Mouse (Mus musculus) liver, embryonic 12.5 days (tissue): Measurements from ENCODE around the gene Mprip. TPM values are rescaled to one million over a fixed set of nuclear protein-coding genes. Genes with fewer than 3 reads are reported as not detected.

Experiments
- ATAC-seq: fragments of 200-750 bp; cut with Nextera tagmentation; 2 replicates; pipeline ENCODE4 v1.8.0; 2017; ENCODE audit warnings: moderate number of reproducible peaks, mild to moderate bottlenecking, moderate library complexity
- H3K27ac ChIP-seq: fragments of 300-500 bp; sonication (generic); 2 replicates; pipeline ENCODE4 v1.5.1; 2016; ENCODE audit warnings: mild to moderate bottlenecking
- H3K27me3 ChIP-seq: fragments of 300-500 bp; sonication (generic); replicated peaks from 2 replicates; pipeline ENCODE4 v1.6.1; 2016; ENCODE audit warnings: mild to moderate bottlenecking, moderate library complexity
- H3K36me3 ChIP-seq: fragments of 300-500 bp; sonication (generic); 2 replicates; pipeline ENCODE4 v1.6.1; 2016; ENCODE audit warnings: mild to moderate bottlenecking, moderate library complexity
- H3K4me1 ChIP-seq: fragments of 300-500 bp; sonication (generic); 2 replicates; pipeline ENCODE4 v1.6.1; 2016
- H3K4me2 ChIP-seq: fragments of 300-500 bp; sonication (generic); 2 replicates; pipeline ENCODE4 v1.6.1; 2016; ENCODE audit warnings: mild to moderate bottlenecking, moderate library complexity
- H3K4me3 ChIP-seq: fragments of 300-500 bp; sonication (generic); 2 replicates; pipeline ENCODE4 v1.5.1; 2016; ENCODE audit warnings: mild to moderate bottlenecking, moderate library complexity
- H3K9ac ChIP-seq: fragments of 300-500 bp; sonication (generic); 2 replicates; pipeline ENCODE4 v1.6.1; 2016; ENCODE audit warnings: mild to moderate bottlenecking, moderate library complexity
- H3K9me3 ChIP-seq: fragments of 300-500 bp; sonication (generic); replicated peaks from 2 replicates; pipeline ENCODE4 v1.6.1; 2016; ENCODE audit warnings: mild to moderate bottlenecking, moderate library complexity
- WGBS: fragments of 180-500 bp; shearing (Covaris S2); methylation state at CpG from one replicate; pipeline ENCODE4 v1.1.7; 2016; ENCODE audit not compliant: insufficient replicate concordance; 5-methylcytosine and 5-hydroxymethylcytosine counted together
- polyA plus RNA-seq: library from polyadenylated mRNA; unstranded; fragments of >200 nt; fragmentation: Nextera tagmentation; extraction: Ambion mirVana; gene quantifications from 2 replicates; pipeline ENCODE4 v1.2.1, GENCODE M21; 2016

Mprip gene
- polyA plus RNA-seq, 1 experiment from 2014 or later: 36.4 TPM

GRCm38 (mm10) chr11:59745851-59746250 lies 84.7 kb downstream of the Mprip start:
- Histone ChIP-seq H3K4me2 (no peak overlapping the region), H3K27ac (no peak overlapping the region), H3K27me3 (no peaks in the 10 kb centered on the region), H3K9me3 (no peaks in the 10 kb centered on the region), H3K4me1 (no peaks in the 10 kb centered on the region), H3K36me3 (peaks cover 72% of the 10 kb centered on the region), H3K4me3 (no peak overlapping the region), H3K9ac (no peak overlapping the region)
- ATAC-seq: no peak
- 85% methylated on average over 5 of the region's 5 CpGs for WGBS

- H3K27me3 ChIP-seq: no peaks in the 10 kb centered on the region
- H3K9ac ChIP-seq: no peak overlapping the region
- no peak overlapping the region for H3K4me2 ChIP-seq
- WGBS: 80% methylated on average over 2 of the region's 2 CpGs
- H3K4me1 ChIP-seq: no peaks in the 10 kb centered on the region
- no peaks in the 10 kb centered on the region for H3K9me3 ChIP-seq
- no peak for ATAC-seq
- H3K36me3 ChIP-seq: peaks cover 70% of the 10 kb centered on the region
- H3K4me3 ChIP-seq: no peak overlapping the region
- H3K27ac ChIP-seq: no peak overlapping the region
Measured at GRCm38 (mm10) chr11:59746614-59747013, 85.5 kb downstream of the Mprip start.

- H3K4me3 ChIP-seq: no peak overlapping the region
- H3K4me2 ChIP-seq: no peak overlapping the region
- WGBS: 80% methylated on average over 3 of the region's 3 CpGs
- no peaks in the 10 kb centered on the region for H3K27me3 ChIP-seq
- ATAC-seq: no peak
- H3K36me3 ChIP-seq: peaks cover 69% of the 10 kb centered on the region
- no peak overlapping the region for H3K9ac ChIP-seq
- no peaks in the 10 kb centered on the region for H3K4me1 ChIP-seq
- no peak overlapping the region for H3K27ac ChIP-seq
- H3K9me3 ChIP-seq: no peaks in the 10 kb centered on the region
Measured at GRCm38 (mm10) chr11:59749050-59749449, 87.9 kb downstream of the Mprip start.

- Histone ChIP-seq H3K9ac (no peak overlapping the region), H3K4me2 (no peak overlapping the region), H3K36me3 (peaks cover 95% of the 10 kb centered on the region), H3K4me3 (no peak overlapping the region), H3K27ac (no peak overlapping the region), H3K27me3 (no peaks in the 10 kb centered on the region), H3K4me1 (no peaks in the 10 kb centered on the region), H3K9me3 (no peaks in the 10 kb centered on the region)
- ATAC-seq: no peak
- 75% methylated on average over 6 of the region's 6 CpGs for WGBS
Measured at GRCm38 (mm10) chr11:59754504-59754903, 93.4 kb downstream of the Mprip start.

GRCm38 (mm10) chr11:59756351-59756750 lies 95.2 kb downstream of the Mprip start:
- Histone ChIP-seq H3K27me3 (no peaks in the 10 kb centered on the region), H3K9me3 (no peaks in the 10 kb centered on the region), H3K27ac (no peak overlapping the region), H3K36me3 (peaks cover 96% of the 10 kb centered on the region), H3K4me2 (no peak overlapping the region), H3K4me3 (no peak overlapping the region), H3K9ac (no peak overlapping the region), H3K4me1 (no peaks in the 10 kb centered on the region)
- ATAC-seq: no peak
- WGBS: 86% methylated on average over 4 of the region's 4 CpGs

GRCm38 (mm10) chr11:59758191-59758985 lies 97.3 kb downstream of the Mprip start:
- no peaks in the 10 kb centered on the region for H3K27me3 ChIP-seq
- no peak overlapping the region for H3K4me3 ChIP-seq
- H3K27ac ChIP-seq: no peak overlapping the region
- 81% methylated on average over 9 of the region's 9 CpGs for WGBS
- H3K36me3 ChIP-seq: peaks cover 89% of the 10 kb centered on the region
- H3K4me1 ChIP-seq: no peaks in the 10 kb centered on the region
- no peak overlapping the region for H3K9ac ChIP-seq
- no peaks in the 10 kb centered on the region for H3K9me3 ChIP-seq
- no peak overlapping the region for H3K4me2 ChIP-seq
- ATAC-seq: no peak

- Histone ChIP-seq H3K9ac (no peak overlapping the region), H3K4me3 (no peak overlapping the region), H3K9me3 (no peaks in the 10 kb centered on the region), H3K4me1 (no peaks in the 10 kb centered on the region), H3K27ac (peak overlapping the region; percentile 29; the same call in 1 of the 2 replicates), H3K36me3 (peaks cover 89% of the 10 kb centered on the region), H3K27me3 (no peaks in the 10 kb centered on the region), H3K4me2 (no peak overlapping the region)
- 88% methylated on average over 4 of the region's 4 CpGs for WGBS
- no peak for ATAC-seq
Measured at GRCm38 (mm10) chr11:59759178-59759577, 98.1 kb downstream of the Mprip start.

GRCm38 (mm10) chr11:59759626-59760025 lies 98.5 kb downstream of the Mprip start:
- peak overlapping the region; percentile 29; the same call in 1 of the 2 replicates for H3K27ac ChIP-seq
- peaks cover 91% of the 10 kb centered on the region for H3K36me3 ChIP-seq
- no peaks in the 10 kb centered on the region for H3K4me1 ChIP-seq
- no peaks in the 10 kb centered on the region for H3K9me3 ChIP-seq
- no peak for ATAC-seq
- no peak overlapping the region for H3K4me2 ChIP-seq
- H3K9ac ChIP-seq: no peak overlapping the region
- 74% methylated on average over 2 of the region's 2 CpGs for WGBS
- no peaks in the 10 kb centered on the region for H3K27me3 ChIP-seq
- H3K4me3 ChIP-seq: no peak overlapping the region

GRCm38 (mm10) chr11:59760796-59761195 lies 99.7 kb downstream of the Mprip start:
- Histone ChIP-seq H3K36me3 (peaks cover 91% of the 10 kb centered on the region), H3K9ac (no peak overlapping the region)
- no peak for ATAC-seq

GRCm38 (mm10) chr11:59769307-59769706 lies 108.2 kb downstream of the Mprip start:
- Histone ChIP-seq H3K4me2 (no peak overlapping the region), H3K4me3 (no peak overlapping the region), H3K9me3 (no peaks in the 10 kb centered on the region), H3K4me1 (no peaks in the 10 kb centered on the region), H3K9ac (no peak overlapping the region), H3K27me3 (no peaks in the 10 kb centered on the region), H3K36me3 (peaks cover 96% of the 10 kb centered on the region), H3K27ac (no peak overlapping the region)
- 78% methylated on average over 2 of the region's 2 CpGs for WGBS
- no peak for ATAC-seq

More at GRCm38 (mm10) chr11:59760796-59761195, 99.7 kb downstream of the Mprip start:
- Histone ChIP-seq H3K4me2 (no peak overlapping the region), H3K27me3 (no peaks in the 10 kb centered on the region), H3K27ac (no peak overlapping the region), H3K4me3 (no peak overlapping the region), H3K9me3 (no peaks in the 10 kb centered on the region), H3K4me1 (no peaks in the 10 kb centered on the region)
- 89% methylated on average over 6 of the region's 6 CpGs for WGBS

GRCm38 (mm10) chr11:59769738-59770137 lies 108.6 kb downstream of the Mprip start:
- no peak overlapping the region for H3K4me3 ChIP-seq
- no peak overlapping the region for H3K4me2 ChIP-seq
- H3K9me3 ChIP-seq: no peaks in the 10 kb centered on the region
- no peaks in the 10 kb centered on the region for H3K27me3 ChIP-seq
- peaks cover 96% of the 10 kb centered on the region for H3K36me3 ChIP-seq
- H3K4me1 ChIP-seq: no peaks in the 10 kb centered on the region
- ATAC-seq: no peak
- 61% methylated on average over 6 of the region's 6 CpGs for WGBS
- no peak overlapping the region for H3K27ac ChIP-seq
- no peak overlapping the region for H3K9ac ChIP-seq

GRCm38 (mm10) chr11:59770753-59771152 lies 109.6 kb downstream of the Mprip start:
- Histone ChIP-seq H3K4me2 (no peak overlapping the region), H3K27ac (no peak overlapping the region), H3K27me3 (no peaks in the 10 kb centered on the region), H3K4me3 (no peak overlapping the region), H3K9ac (no peak overlapping the region), H3K4me1 (no peaks in the 10 kb centered on the region), H3K36me3 (peaks cover 94% of the 10 kb centered on the region), H3K9me3 (no peaks in the 10 kb centered on the region)
- 49% methylated on average over 7 of the region's 7 CpGs for WGBS
- no peak for ATAC-seq
